Mouse (Mus musculus) 416B (cell line): ENCODE data around the gene Gpr88.
"Not testable (repeated sequence)": the region's sequence is repeated elsewhere in the genome, so short reads cannot be mapped to it uniquely, and the experiment has no call there.

Source experiments
- DNase-seq: peaks from one replicate; pipeline ENCODE4 v3.0.0; 2011; ENCODE audit warnings: low read depth

The Gpr88 gene

GRCm38 (mm10) chr3:116242685-116243084 lies 10.6 kb downstream of the Gpr88 start:
- no peak for DNase-seq

- peak; percentile 30 for DNase-seq
Observed at GRCm38 (mm10) chr3:116237527-116237926, 15.8 kb downstream of the Gpr88 start.

- DNase-seq = no peak
Observed at GRCm38 (mm10) chr3:116236856-116237255, 16.4 kb downstream of the Gpr88 start.

- DNase-seq = no peak
Observed at GRCm38 (mm10) chr3:116233515-116233914, 19.8 kb downstream of the Gpr88 start.

- no peak for DNase-seq
Observed at GRCm38 (mm10) chr3:116232763-116233162, 20.5 kb downstream of the Gpr88 start.

- no peak for DNase-seq
Observed at GRCm38 (mm10) chr3:116229336-116229735, 24.0 kb downstream of the Gpr88 start.

- DNase-seq = no peak
Observed at GRCm38 (mm10) chr3:116228360-116229245, 24.7 kb downstream of the Gpr88 start.

- no peak for DNase-seq
Observed at GRCm38 (mm10) chr3:116227383-116227782, 25.9 kb downstream of the Gpr88 start.

- peak; percentile 17 for DNase-seq
Observed at GRCm38 (mm10) chr3:116226915-116227314, 26.4 kb downstream of the Gpr88 start.

GRCm38 (mm10) chr3:116222511-116223243 lies 30.6 kb downstream of the Gpr88 start:
- no peak for DNase-seq

- DNase-seq = no peak
Observed at GRCm38 (mm10) chr3:116221686-116222010, 31.7 kb downstream of the Gpr88 start.

- DNase-seq = no peak
Observed at GRCm38 (mm10) chr3:116220980-116221685, 32.2 kb downstream of the Gpr88 start.

- not testable (repeated sequence) for DNase-seq
Observed at GRCm38 (mm10) chr3:116217398-116217797, 35.9 kb downstream of the Gpr88 start.

GRCm38 (mm10) chr3:116216261-116216660 lies 37.0 kb downstream of the Gpr88 start:
- DNase-seq = no peak

- no peak for DNase-seq
Observed at GRCm38 (mm10) chr3:116211639-116212038, 41.7 kb downstream of the Gpr88 start.

GRCm38 (mm10) chr3:116210720-116211121 lies 42.6 kb downstream of the Gpr88 start:
- DNase-seq = no peak

GRCm38 (mm10) chr3:116209214-116209613 lies 44.1 kb downstream of the Gpr88 start:
- DNase-seq = no peak

- no peak for DNase-seq
Observed at GRCm38 (mm10) chr3:116206306-116206834, 46.9 kb downstream of the Gpr88 start.

- no peak for DNase-seq
Observed at GRCm38 (mm10) chr3:116205346-116206219, 47.7 kb downstream of the Gpr88 start.

GRCm38 (mm10) chr3:116204643-116205042 lies 48.7 kb downstream of the Gpr88 start:
- DNase-seq = no peak

- DNase-seq = no peak
Observed at GRCm38 (mm10) chr3:116203942-116204341, 49.4 kb downstream of the Gpr88 start.
